Mouse (Mus musculus): Measurements from ENCODE around the gene Tph1. TPM values are rescaled to one million over a fixed set of nuclear protein-coding genes. Genes with fewer than 3 reads are reported as not detected.
A peak's percentile ranks its signal among the peaks of the same experiment; 100 is the strongest.

Tph1 gene
- polyA plus RNA-seq, 1 experiment from 2014 or later: not detected

GRCm38 (mm10) chr7:46639692-46640031 lies 32.7 kb downstream of the Tph1 start, which contains the start of gene Sergef:
Sergef (minus strand) TSS chr7:46639807.
- Histone ChIP-seq H3K9ac (ENCODE audit: low read depth, low read length) (peak within 1 kb of the TSS; percentile 79), H3K4me1 (ENCODE audit: control insufficient read depth, insufficient read depth, low read length) (no peaks in the 10 kb centered on the region), H3K4me2 (peak within 1 kb of the TSS; percentile 80), H3K9me3 (replicated peaks; ENCODE audit: control insufficient read depth, low read length) (no peaks in the 10 kb centered on the region), H3K36me3 (ENCODE audit: control insufficient read depth, insufficient read depth, low read length) (no peaks in the 10 kb centered on the region), H3K27me3 (ENCODE audit: control insufficient read depth, insufficient read depth, low read length) (peaks cover 6% of the 10 kb centered on the region; the same call in 1 of the 2 replicates), H3K27ac (ENCODE audit: low read depth, low read length) (0 out of 2 replicates have a peak within 1 kb of the TSS, but pooled peaks have one; percentile 7), H3K4me3 (ENCODE audit: low read depth, low read length) (peak within 1 kb of the TSS; percentile 57)
- under 1% methylated on average over 29 of the region's 30 CpGs for WGBS (ENCODE audit: insufficient replicate concordance)
- ATAC-seq (replicated peaks; ENCODE audit: insufficient number of reproducible peaks, low FRiP score, low TSS enrichment): peak; percentile 94

GRCm38 (mm10) chr7:46638889-46639691 lies 33.2 kb downstream of the Tph1 start:
- peak overlapping the region; percentile 79 for H3K9ac ChIP-seq (ENCODE audit: low read depth, low read length)
- no peaks in the 10 kb centered on the region for H3K9me3 ChIP-seq (replicated peaks; ENCODE audit: control insufficient read depth, low read length)
- H3K27ac ChIP-seq (ENCODE audit: low read depth, low read length): 0 out of 2 replicates have a peak overlapping the region, but pooled peaks have one; percentile 7
- H3K4me3 ChIP-seq (ENCODE audit: low read depth, low read length): peak overlapping the region; percentile 57
- peak; percentile 9; the same call in 1 of the 2 replicates for ATAC-seq (replicated peaks; ENCODE audit: insufficient number of reproducible peaks, low FRiP score, low TSS enrichment)
- WGBS (ENCODE audit: insufficient replicate concordance): 12% methylated on average over 32 of the region's 32 CpGs
- H3K27me3 ChIP-seq (ENCODE audit: control insufficient read depth, insufficient read depth, low read length): peaks cover 6% of the 10 kb centered on the region; the same call in 1 of the 2 replicates
- peak overlapping the region; percentile 80 for H3K4me2 ChIP-seq
- no peaks in the 10 kb centered on the region for H3K4me1 ChIP-seq (ENCODE audit: control insufficient read depth, insufficient read depth, low read length)
- H3K36me3 ChIP-seq (ENCODE audit: control insufficient read depth, insufficient read depth, low read length): no peaks in the 10 kb centered on the region

- Histone ChIP-seq H3K36me3 (ENCODE audit: control insufficient read depth, insufficient read depth, low read length) (no peaks in the 10 kb centered on the region), H3K4me1 (ENCODE audit: control insufficient read depth, insufficient read depth, low read length) (no peaks in the 10 kb centered on the region), H3K27ac (ENCODE audit: low read depth, low read length) (no peak overlapping the region), H3K9ac (ENCODE audit: low read depth, low read length) (no peak overlapping the region), H3K4me2 (no peak overlapping the region), H3K4me3 (ENCODE audit: low read depth, low read length) (no peak overlapping the region), H3K27me3 (ENCODE audit: control insufficient read depth, insufficient read depth, low read length) (no peaks in the 10 kb centered on the region), H3K9me3 (replicated peaks; ENCODE audit: control insufficient read depth, low read length) (no peaks in the 10 kb centered on the region)
- no peak for ATAC-seq (replicated peaks; ENCODE audit: insufficient number of reproducible peaks, low FRiP score, low TSS enrichment)
- 61% methylated on average over 8 of the region's 8 CpGs for WGBS (ENCODE audit: insufficient replicate concordance)
Measured at GRCm38 (mm10) chr7:46628375-46628975, 43.9 kb downstream of the Tph1 start.

GRCm38 (mm10) chr7:46623979-46624378 lies 48.4 kb downstream of the Tph1 start:
- no peaks in the 10 kb centered on the region for H3K36me3 ChIP-seq (ENCODE audit: control insufficient read depth, insufficient read depth, low read length)
- H3K4me3 ChIP-seq (ENCODE audit: low read depth, low read length): no peak overlapping the region
- H3K9ac ChIP-seq (ENCODE audit: low read depth, low read length): no peak overlapping the region
- H3K4me1 ChIP-seq (ENCODE audit: control insufficient read depth, insufficient read depth, low read length): no peaks in the 10 kb centered on the region
- 92% methylated on average over 2 of the region's 3 CpGs for WGBS (ENCODE audit: insufficient replicate concordance)
- ATAC-seq (replicated peaks; ENCODE audit: insufficient number of reproducible peaks, low FRiP score, low TSS enrichment): no peak
- H3K4me2 ChIP-seq: no peak overlapping the region
- no peaks in the 10 kb centered on the region for H3K27me3 ChIP-seq (ENCODE audit: control insufficient read depth, insufficient read depth, low read length)
- H3K27ac ChIP-seq (ENCODE audit: low read depth, low read length): no peak overlapping the region
- H3K9me3 ChIP-seq (replicated peaks; ENCODE audit: control insufficient read depth, low read length): no peaks in the 10 kb centered on the region

- 87% methylated on average over 23 of the region's 23 CpGs for WGBS (ENCODE audit: insufficient replicate concordance)
- no peaks in the 10 kb centered on the region for H3K27me3 ChIP-seq (ENCODE audit: control insufficient read depth, insufficient read depth, low read length)
- peaks cover 6% of the 10 kb centered on the region; the same call in 1 of the 2 replicates for H3K4me1 ChIP-seq (ENCODE audit: control insufficient read depth, insufficient read depth, low read length)
- H3K36me3 ChIP-seq (ENCODE audit: control insufficient read depth, insufficient read depth, low read length): no peaks in the 10 kb centered on the region
- H3K4me3 ChIP-seq (ENCODE audit: low read depth, low read length): no peak overlapping the region
- no peak overlapping the region for H3K27ac ChIP-seq (ENCODE audit: low read depth, low read length)
- no peak overlapping the region for H3K9ac ChIP-seq (ENCODE audit: low read depth, low read length)
- ATAC-seq (replicated peaks; ENCODE audit: insufficient number of reproducible peaks, low FRiP score, low TSS enrichment): no peak
- no peaks in the 10 kb centered on the region for H3K9me3 ChIP-seq (replicated peaks; ENCODE audit: control insufficient read depth, low read length)
- H3K4me2 ChIP-seq: no peak overlapping the region
Measured at GRCm38 (mm10) chr7:46618416-46619110, 53.8 kb downstream of the Tph1 start.

- Histone ChIP-seq H3K9ac (ENCODE audit: low read depth, low read length) (no peak overlapping the region), H3K27me3 (ENCODE audit: control insufficient read depth, insufficient read depth, low read length) (no peaks in the 10 kb centered on the region), H3K9me3 (replicated peaks; ENCODE audit: control insufficient read depth, low read length) (no peaks in the 10 kb centered on the region), H3K4me1 (ENCODE audit: control insufficient read depth, insufficient read depth, low read length) (peaks cover 12% of the 10 kb centered on the region), H3K4me3 (ENCODE audit: low read depth, low read length) (no peak overlapping the region), H3K36me3 (ENCODE audit: control insufficient read depth, insufficient read depth, low read length) (no peaks in the 10 kb centered on the region), H3K4me2 (no peak overlapping the region), H3K27ac (ENCODE audit: low read depth, low read length) (no peak overlapping the region)
- WGBS (ENCODE audit: insufficient replicate concordance): 88% methylated on average over 7 of the region's 7 CpGs
- ATAC-seq (replicated peaks; ENCODE audit: insufficient number of reproducible peaks, low FRiP score, low TSS enrichment): no peak
Measured at GRCm38 (mm10) chr7:46616429-46617005, 55.8 kb downstream of the Tph1 start.

- Histone ChIP-seq H3K27me3 (ENCODE audit: control insufficient read depth, insufficient read depth, low read length) (no peaks in the 10 kb centered on the region), H3K4me3 (ENCODE audit: low read depth, low read length) (no peak overlapping the region), H3K9ac (ENCODE audit: low read depth, low read length) (no peak overlapping the region), H3K36me3 (ENCODE audit: control insufficient read depth, insufficient read depth, low read length) (no peaks in the 10 kb centered on the region), H3K9me3 (replicated peaks; ENCODE audit: control insufficient read depth, low read length) (no peaks in the 10 kb centered on the region), H3K4me2 (no peak overlapping the region), H3K27ac (ENCODE audit: low read depth, low read length) (peak overlapping the region; percentile 38; the same call in 1 of the 2 replicates), H3K4me1 (ENCODE audit: control insufficient read depth, insufficient read depth, low read length) (peaks cover 12% of the 10 kb centered on the region)
- 50% methylated on average over 5 of the region's 5 CpGs for WGBS (ENCODE audit: insufficient replicate concordance)
- ATAC-seq (replicated peaks; ENCODE audit: insufficient number of reproducible peaks, low FRiP score, low TSS enrichment): no peak
Measured at GRCm38 (mm10) chr7:46615256-46615977, 56.9 kb downstream of the Tph1 start.

GRCm38 (mm10) chr7:46614263-46614662 lies 58.1 kb downstream of the Tph1 start:
- Histone ChIP-seq H3K9me3 (replicated peaks; ENCODE audit: control insufficient read depth, low read length) (no peaks in the 10 kb centered on the region), H3K9ac (ENCODE audit: low read depth, low read length) (no peak overlapping the region), H3K27ac (ENCODE audit: low read depth, low read length) (no peak overlapping the region), H3K36me3 (ENCODE audit: control insufficient read depth, insufficient read depth, low read length) (no peaks in the 10 kb centered on the region), H3K4me1 (ENCODE audit: control insufficient read depth, insufficient read depth, low read length) (peaks cover 12% of the 10 kb centered on the region), H3K4me2 (no peak overlapping the region), H3K27me3 (ENCODE audit: control insufficient read depth, insufficient read depth, low read length) (no peaks in the 10 kb centered on the region), H3K4me3 (ENCODE audit: low read depth, low read length) (no peak overlapping the region)
- ATAC-seq (replicated peaks; ENCODE audit: insufficient number of reproducible peaks, low FRiP score, low TSS enrichment): no peak
- WGBS (ENCODE audit: insufficient replicate concordance): 87% methylated on average over 12 of the region's 12 CpGs
